ENCODE assay signal across 13 mouse cellular contexts in the genomic region with DNA sequence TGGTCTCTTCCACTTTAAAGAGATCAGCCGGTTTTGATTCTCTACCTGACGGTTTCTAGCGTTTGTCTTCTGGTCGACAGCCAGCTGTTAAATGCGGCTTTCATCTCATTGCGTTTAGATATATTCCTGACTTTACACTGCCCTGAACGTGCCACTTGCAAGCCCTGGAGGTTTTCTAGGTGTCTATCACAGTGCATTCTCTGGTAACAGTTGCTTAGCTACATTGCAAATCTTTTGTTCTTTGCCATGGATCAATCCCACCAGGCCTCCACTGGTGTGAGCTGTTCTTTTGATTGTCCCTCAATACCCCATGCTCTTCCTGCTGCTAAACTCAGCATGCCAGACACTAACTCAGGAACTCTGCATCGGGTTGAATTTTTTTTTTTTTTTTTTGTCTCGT.
DNase-seq lines count a peak whose midpoint lies in the region; ATAC-seq and TF ChIP-seq lines count a peak whose summit lies in the region.
"Had no signal": no experiment of that assay in that cellular context is flagged by ENCODE, and none has a peak within 500 bp of the region (broad histone marks: within the 10 kb centered on the region; RNA-seq: fewer than 3 reads in every experiment).

No protein-coding gene starts in this region.

- 0 out of 2 replicates have a peak, but pooled peaks cover 6% of the 10 kb centered on the region for H3K4me1 ChIP-seq in forebrain, embryonic 14.5 days (ENCODE audit: control insufficient read depth, insufficient read depth, low read length)
- no peaks in the 10 kb centered on the region for H3K4me1 ChIP-seq in stomach, embryonic 15.5 days
- H3K4me1 ChIP-seq: heart, embryonic 10.5 days; limb, embryonic 12.5 days had no signal

- H3K36me3 ChIP-seq in forebrain, embryonic 14.5 days (ENCODE audit: control insufficient read depth, insufficient read depth, low read length) = no peaks in the 10 kb centered on the region
- no peaks in the 10 kb centered on the region for H3K36me3 ChIP-seq in stomach, embryonic 15.5 days
- H3K36me3 ChIP-seq: heart, embryonic 10.5 days; limb, embryonic 12.5 days had no signal

- no peak overlapping the region for H3K27ac ChIP-seq in layer of hippocampus, adult 2 months
- no peak overlapping the region for H3K27ac ChIP-seq in forebrain, embryonic 14.5 days (ENCODE audit: low read depth, low read length)
- H3K27ac ChIP-seq in stomach, embryonic 15.5 days = peak overlapping the region; percentile 27; the same call in 1 of the 2 replicates
- H3K27ac ChIP-seq: heart, embryonic 10.5 days; limb, embryonic 12.5 days had no signal

- H3K9me3 ChIP-seq in forebrain, embryonic 14.5 days (replicated peaks; ENCODE audit: control insufficient read depth, low read length) = no peaks in the 10 kb centered on the region
- H3K9me3 ChIP-seq in stomach, embryonic 15.5 days = no peaks in the 10 kb centered on the region
- H3K9me3 ChIP-seq: heart, embryonic 10.5 days; limb, embryonic 12.5 days had no signal

- 10% methylated on average over 9 of the region's 9 CpGs for WGBS in forebrain, embryonic 14.5 days
- WGBS in stomach, embryonic 15.5 days = 37% methylated on average over 9 of the region's 9 CpGs

- peak overlapping the region; percentile 23; the same call in 1 of the 2 replicates for H3K4me3 ChIP-seq in layer of hippocampus, adult 2 months
- no peak overlapping the region for H3K4me3 ChIP-seq in forebrain, embryonic 14.5 days (ENCODE audit: low read depth, low read length)
- H3K4me3 ChIP-seq in stomach, embryonic 15.5 days (replicated peaks) = no peak overlapping the region
- H3K4me3 ChIP-seq: heart, embryonic 10.5 days; limb, embryonic 12.5 days had no signal

- H3K4me2 ChIP-seq in forebrain, embryonic 14.5 days (ENCODE audit: low read length) = no peak overlapping the region
- no peak overlapping the region for H3K4me2 ChIP-seq in stomach, embryonic 15.5 days
- H3K4me2 ChIP-seq: limb, embryonic 12.5 days had no signal

- H3K9ac ChIP-seq in forebrain, embryonic 14.5 days (ENCODE audit: low read length) = no peak overlapping the region
- no peak overlapping the region for H3K9ac ChIP-seq in stomach, embryonic 15.5 days
- H3K9ac ChIP-seq: limb, embryonic 12.5 days had no signal

- no peak for DNase-seq in layer of hippocampus, adult 2 months (ENCODE audit: low spot score in 2 of 2)
- no peak for DNase-seq in layer of hippocampus, adult 9-10 months (ENCODE audit: low spot score)
- DNase-seq in forebrain, embryonic 14.5 days (ENCODE audit: low spot score) = peak; percentile 64
- peak; percentile 51 for DNase-seq in mesoderm, embryonic 11.5 days (ENCODE audit: low read depth, low spot score)
- no peak for DNase-seq in c-Kit-positive CD71-positive TER-119-positive erythroid progenitor cells, embryonic 14.5 days (ENCODE audit: low spot score)
- no peak for DNase-seq in left cerebral cortex, adult 18-20 months (ENCODE audit: low spot score in 2 of 2)
- DNase-seq in urinary bladder, postnatal 36 days (ENCODE audit: low spot score in 2 of 2) = no peak
- DNase-seq: kidney, postnatal 25 days; lung, adult 18-20 months; right cerebral cortex, postnatal 4 days had no signal

- no peak for TF ChIP-seq CTCF in layer of hippocampus, adult 2 months (conservative IDR thresholded peaks at IDR 0.05)

- ATAC-seq in forebrain, embryonic 14.5 days = peak; percentile 63
- ATAC-seq in stomach, embryonic 15.5 days (ENCODE audit: insufficient read depth, low FRiP score, low read depth) = no peak

- no peaks in the 10 kb centered on the region for H3K27me3 ChIP-seq in forebrain, embryonic 14.5 days (replicated peaks; ENCODE audit: control insufficient read depth, insufficient read depth, low read length)
- H3K27me3 ChIP-seq in stomach, embryonic 15.5 days (replicated peaks) = no peaks in the 10 kb centered on the region
- H3K27me3 ChIP-seq: limb, embryonic 12.5 days had no signal

Comparison
In these comparisons a context has a peak if more than half of its experiments do, and no peak if none do; other contexts are left out.
1. DNase-seq: peak in forebrain, embryonic 14.5 days (single experiment) and mesoderm, embryonic 11.5 days (single experiment); none in layer of hippocampus, adult 2 months (0 of 2), layer of hippocampus, adult 9-10 months (single experiment), c-Kit-positive CD71-positive TER-119-positive erythroid progenitor cells, embryonic 14.5 days (single experiment), left cerebral cortex, adult 18-20 months (0 of 2) and urinary bladder, postnatal 36 days (0 of 2).